Mouse (Mus musculus): Measurements from ENCODE around the gene Dll4.
A peak's percentile ranks its signal among the peaks of the same experiment; 100 is the strongest.

GRCm38 (mm10) chr2:119298330-119298729, 27.3 kb upstream of the Dll4 start:
- 0 out of 2 replicates have a peak, but pooled peaks have one; percentile 26 for TF ChIP-seq POLR2A (IDR thresholded peaks at IDR 0.05; ENCODE audit: insufficient read depth, low read depth, low read length)
- TF ChIP-seq CTCF (IDR thresholded peaks at IDR 0.05): peak; percentile 87
